Mouse (Mus musculus): ENCODE data around the gene Zfp607b.

Gene Zfp607b

DNA sequence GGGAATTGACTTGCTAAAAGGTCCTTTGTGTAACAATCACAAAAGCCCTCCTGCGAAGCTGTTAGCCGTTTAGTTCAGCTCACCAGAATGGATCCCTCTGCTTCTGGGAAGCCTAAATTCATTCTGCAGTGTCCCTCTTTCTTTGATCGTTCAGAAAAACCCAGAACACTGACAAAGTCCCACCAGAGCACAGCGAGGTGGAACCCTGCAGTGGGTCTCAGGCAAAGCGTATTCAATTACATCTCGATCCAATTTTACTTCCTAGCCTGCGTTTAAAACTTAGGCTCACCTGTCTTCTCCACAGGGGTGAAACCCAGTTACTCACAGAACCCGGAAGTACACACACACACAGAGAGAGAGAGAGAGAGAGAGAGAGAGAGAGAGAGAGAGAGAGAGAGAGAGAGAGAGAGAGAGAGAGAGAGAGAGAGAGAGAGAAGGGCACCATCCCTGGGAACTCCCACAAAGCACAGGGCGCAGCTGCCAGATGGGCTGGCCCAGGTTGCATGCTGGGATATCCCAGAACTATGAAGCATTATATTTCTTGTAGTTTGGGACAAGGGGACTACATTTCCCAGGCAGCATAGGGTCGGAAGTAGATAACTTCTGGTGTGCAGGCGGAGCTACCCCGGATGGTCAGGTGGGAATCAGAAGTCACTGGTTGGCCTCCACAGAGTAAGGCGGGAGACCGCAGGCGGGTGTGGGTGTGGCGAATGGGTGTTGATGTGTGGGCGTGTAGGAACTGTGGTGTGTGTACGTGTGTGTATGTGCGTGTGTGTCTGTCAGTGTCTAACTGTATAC is at the start of gene Zfp607b:
Gene Zfp607b, plus strand, starts transcription at position 526 of the 798 bp plus-strand sequence.
- peak; percentile 95 to 97 for DNase-seq (ENCODE audit: inconsistent age in 2 of 2, low spot score in 1 of 2)

DNA sequence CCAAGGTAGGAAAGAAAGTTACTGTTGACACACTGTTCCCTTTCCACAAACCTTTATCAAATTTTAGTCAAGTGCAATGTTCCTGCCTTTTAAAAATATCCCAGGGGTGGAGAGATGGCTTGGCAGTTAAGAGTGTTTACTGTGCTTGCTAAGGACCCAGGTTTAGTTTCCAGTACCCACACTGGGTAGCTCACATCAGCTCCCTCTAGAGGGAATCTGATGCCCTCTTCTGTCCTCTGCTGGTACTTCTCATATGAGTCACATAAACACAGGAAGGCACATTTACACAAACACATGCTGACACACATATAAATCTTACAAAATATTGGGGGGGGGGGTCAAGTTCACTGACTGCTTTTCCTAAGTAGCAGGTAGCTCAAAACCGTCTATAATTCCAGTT is 44.7 kb upstream of the Zfp607b start:
- no peak for DNase-seq (ENCODE audit: inconsistent age in 2 of 2, low spot score in 1 of 2)

DNA sequence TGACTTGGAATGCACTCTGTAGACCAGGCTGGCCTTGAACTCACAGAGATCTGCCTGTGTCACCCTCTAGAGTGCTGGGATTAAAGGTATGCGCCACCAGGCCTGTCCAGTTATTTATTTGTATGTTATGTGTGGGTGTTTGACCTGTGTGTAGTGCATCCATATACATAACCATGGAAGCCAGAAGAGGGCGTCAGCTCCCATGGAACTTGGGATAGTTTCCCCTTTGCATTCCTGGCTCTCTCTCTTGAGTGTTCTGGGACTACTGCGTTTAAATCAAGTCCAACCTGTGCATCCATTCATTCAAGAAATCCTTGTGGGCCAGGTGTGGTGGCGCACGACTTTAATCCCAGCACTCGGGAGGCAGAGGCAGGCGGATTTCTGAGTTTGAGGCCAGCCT is 42.6 kb upstream of the Zfp607b start:
- DNase-seq (ENCODE audit: inconsistent age in 2 of 2, low spot score in 1 of 2), result no peak

DNA sequence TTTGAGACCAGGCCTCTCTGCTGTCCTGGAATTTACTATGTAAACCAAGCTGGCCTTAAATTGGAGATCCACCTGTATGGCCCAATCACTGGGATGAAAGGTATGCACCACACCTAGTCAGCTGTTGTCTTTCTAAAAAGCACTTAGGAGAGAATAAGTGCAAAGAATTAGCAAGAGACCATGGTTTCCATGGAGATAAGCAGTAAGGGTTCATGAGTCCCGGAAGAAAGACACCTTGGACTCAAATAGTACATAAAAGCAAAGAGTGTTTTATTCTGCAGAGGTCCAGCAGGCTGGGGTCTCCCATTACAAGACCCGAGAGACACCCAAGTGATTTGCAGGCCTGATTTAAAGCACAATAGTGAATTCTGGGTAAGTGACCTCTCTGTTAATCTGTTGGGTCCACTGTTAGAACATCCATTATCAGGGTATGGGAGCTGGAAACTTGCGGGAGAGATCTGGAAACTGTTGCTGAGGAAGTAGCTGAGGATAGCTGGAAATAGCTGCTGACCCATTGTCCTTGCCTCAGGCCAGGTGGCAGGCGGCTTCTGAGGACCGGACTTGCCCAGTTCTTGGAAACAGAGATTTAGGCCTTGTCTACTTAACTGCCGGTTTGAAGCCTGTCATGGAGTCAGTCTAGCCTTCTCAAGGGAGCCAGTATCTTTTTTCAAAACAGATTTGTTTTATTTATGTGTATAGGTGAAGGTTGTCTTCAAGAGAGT is 41.7 kb upstream of the Zfp607b start:
- DNase-seq (ENCODE audit: inconsistent age in 2 of 2, low spot score in 1 of 2), result no peak

DNA sequence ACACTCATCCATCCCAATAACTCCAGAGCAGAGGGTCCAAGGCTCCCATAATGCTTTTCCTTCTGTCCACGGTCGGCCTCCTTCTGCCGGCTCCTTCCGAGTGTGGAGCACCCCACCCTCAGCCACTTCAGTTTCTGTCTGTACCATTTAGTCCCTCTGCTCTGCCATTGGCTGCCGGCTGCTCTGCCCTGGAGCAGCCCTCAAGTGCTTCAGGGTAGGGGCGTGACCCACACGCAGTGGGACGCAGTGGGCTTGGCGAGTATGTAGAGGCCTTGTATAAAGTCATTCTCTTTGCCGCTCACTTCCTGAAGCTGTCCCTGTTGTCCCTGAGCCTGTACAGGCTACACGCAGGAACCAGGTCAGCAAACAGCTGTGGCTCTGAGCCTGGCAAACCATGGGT is 39.4 kb upstream of the Zfp607b start:
- DNase-seq (ENCODE audit: inconsistent age in 2 of 2, low spot score in 1 of 2), result no peak

DNA sequence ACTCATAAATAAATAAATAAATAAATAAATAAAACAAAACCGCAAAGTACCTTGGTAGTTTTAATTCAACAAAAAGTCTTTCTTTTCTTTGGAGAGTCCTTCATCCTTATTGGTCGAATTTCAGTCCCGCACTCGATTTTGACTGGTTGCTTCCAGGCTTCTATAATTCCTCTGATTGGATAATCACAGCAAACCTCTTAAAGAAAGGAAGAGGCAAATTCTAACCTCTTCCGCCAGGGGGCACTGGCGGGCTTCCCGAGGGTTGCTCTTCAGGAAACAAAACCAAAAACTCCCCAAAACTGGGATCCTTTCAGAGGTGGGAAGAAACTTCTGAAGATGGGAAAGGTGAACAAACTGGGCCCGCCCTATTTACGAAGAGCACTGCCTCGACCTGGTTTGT is 38.2 kb upstream of the Zfp607b start:
- DNase-seq (ENCODE audit: inconsistent age in 2 of 2, low spot score in 1 of 2), result peak; percentile 72 to 88

DNA sequence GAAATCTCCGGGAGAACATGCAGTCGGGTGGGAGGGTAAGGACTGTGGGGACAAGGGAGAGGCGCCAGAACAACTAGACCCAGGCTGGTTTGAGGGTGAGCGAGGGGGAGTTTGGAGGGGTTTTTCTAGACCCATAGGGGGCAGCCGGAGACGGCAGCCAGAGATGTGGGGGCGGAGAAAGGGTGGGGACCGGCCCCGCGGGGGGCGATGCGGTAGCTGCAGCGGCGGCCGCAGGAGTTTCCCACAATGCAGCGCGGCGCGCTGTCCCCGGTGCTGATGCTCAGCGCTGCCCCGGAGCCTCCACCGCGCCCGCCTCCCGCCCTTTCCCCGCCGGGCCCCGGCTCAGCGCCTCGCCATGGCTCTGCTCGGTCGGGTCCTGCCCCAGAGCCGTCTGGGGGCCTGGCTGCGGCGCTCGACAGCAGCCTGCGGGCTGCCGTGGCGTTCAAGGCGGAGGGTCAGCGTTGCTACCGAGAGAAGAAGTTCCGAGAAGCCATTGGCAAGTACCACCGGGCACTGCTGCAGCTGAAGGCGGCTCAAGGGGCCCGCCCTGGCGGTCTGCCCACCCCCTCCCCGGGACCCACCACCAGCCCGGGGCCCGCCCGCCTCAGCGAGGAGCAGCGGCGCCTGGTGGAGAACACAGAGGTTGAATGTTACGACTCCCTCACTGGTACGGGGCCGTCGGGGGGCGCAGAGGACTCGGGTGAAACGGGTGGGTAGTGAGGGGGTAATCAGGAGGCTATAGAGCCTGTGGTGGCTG is 35.3 kb upstream of the Zfp607b start, which contains the start of gene Ttc9b:
Gene Ttc9b, plus strand, starts transcription at position 235 of the 757 bp plus-strand sequence.
- peak; percentile 31 to 68 for DNase-seq (ENCODE audit: inconsistent age in 2 of 2, low spot score in 1 of 2)

DNA sequence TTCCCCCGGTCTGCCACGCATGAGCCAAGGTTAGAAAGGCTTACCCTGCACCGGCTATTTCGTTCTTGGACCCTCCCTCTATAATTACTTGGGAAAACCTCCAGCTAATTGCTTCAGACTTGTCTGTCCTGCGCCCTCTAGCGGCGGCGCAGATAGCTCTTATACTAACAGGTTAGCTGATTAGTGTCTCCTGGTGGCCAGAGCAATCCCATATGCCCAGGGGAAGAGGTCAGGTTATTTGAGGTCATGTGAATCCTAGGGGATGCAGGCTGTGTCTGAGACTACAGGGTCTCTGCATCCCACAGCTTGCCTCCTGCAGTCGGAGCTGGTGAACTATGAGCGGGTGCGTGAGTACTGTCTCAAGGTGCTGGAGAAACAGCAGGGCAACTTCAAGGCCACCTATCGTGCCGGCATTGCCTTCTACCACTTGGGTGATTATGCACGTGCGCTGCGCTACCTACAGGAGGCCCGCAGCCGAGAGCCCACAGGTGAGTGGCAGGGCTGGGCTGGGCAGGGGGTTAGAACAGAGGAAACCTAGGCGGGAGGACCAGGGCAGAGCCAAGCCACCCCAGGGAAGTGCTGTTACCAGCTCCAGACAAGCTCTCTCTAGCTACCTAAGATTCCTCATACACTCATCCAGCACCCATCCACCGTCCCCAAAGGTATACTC is 34.4 kb upstream of the Zfp607b start:
- DNase-seq (ENCODE audit: inconsistent age in 2 of 2, low spot score in 1 of 2), result peak in 1 of 2 experiments; percentile 72

DNA sequence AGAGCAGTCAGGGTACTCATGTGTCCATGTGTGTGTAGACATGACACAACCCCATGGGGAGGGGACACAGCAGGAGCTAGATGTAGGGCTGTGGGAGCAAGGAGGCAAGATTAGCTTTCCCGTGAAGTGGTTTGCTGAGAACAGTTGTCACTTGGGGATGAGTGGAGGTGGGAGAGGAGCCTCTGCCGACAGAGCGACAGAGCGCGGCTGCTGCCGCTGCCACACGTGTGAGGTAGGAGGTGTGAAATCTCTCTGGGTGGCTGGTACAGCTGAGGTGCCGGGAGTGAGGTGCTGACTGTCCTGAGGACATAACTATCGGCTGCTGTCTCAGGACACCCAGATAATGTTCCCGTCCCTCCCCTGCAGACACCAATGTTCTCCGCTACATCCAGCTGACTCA is 33.6 kb upstream of the Zfp607b start:
- no peak for DNase-seq (ENCODE audit: inconsistent age in 2 of 2, low spot score in 1 of 2)

DNA sequence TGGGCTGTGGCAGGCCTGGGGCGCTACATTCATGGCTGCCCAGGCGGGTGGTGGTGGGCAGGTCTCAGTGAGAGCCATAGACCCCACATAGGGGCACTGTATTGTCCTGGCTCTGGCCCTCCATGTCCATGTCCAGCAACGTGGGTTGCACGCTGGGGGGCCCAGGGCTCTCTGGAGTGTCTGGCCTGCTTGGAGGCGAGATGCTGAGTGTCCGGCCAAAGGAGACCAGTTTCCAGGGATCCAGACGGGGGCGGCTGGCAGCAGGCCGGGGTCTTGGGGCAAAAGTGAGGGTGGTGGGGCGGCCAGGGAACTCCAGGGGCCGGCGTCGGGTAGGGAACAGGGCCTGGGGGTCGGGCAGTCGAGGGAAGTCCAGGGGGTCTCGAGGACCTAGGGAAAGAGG is 32.5 kb upstream of the Zfp607b start:
- no peak for DNase-seq (ENCODE audit: inconsistent age in 2 of 2, low spot score in 1 of 2)

DNA sequence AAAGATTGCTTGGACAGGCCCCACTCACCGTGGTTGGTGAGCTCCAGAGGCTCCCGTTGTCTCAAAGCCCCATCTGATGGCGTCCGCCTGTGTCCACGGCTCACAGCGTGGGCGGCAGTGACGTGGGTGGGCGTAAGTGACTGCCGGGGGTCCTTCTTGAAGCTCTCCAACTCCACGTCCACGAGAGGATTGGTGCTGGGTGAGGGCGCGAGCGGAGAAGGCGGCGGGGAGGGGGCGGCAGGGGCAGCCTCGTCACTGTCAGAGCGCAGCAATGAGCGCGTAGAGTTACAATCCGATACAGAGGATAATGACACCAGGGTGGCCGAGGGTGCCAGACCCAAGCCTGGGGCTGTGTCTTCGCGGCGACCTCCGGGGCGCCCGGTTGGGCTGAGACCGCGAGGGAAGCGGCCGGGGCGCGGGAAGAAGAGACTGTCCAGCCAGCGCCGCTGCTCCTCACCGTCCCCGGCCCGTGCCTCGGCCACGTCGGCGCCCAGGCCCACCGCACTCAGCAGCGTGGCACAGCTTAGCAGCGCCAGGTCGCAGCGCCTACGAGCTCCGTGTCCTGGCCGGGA is 31.2 kb upstream of the Zfp607b start:
- no peak for DNase-seq (ENCODE audit: inconsistent age in 2 of 2, low spot score in 1 of 2)

DNA sequence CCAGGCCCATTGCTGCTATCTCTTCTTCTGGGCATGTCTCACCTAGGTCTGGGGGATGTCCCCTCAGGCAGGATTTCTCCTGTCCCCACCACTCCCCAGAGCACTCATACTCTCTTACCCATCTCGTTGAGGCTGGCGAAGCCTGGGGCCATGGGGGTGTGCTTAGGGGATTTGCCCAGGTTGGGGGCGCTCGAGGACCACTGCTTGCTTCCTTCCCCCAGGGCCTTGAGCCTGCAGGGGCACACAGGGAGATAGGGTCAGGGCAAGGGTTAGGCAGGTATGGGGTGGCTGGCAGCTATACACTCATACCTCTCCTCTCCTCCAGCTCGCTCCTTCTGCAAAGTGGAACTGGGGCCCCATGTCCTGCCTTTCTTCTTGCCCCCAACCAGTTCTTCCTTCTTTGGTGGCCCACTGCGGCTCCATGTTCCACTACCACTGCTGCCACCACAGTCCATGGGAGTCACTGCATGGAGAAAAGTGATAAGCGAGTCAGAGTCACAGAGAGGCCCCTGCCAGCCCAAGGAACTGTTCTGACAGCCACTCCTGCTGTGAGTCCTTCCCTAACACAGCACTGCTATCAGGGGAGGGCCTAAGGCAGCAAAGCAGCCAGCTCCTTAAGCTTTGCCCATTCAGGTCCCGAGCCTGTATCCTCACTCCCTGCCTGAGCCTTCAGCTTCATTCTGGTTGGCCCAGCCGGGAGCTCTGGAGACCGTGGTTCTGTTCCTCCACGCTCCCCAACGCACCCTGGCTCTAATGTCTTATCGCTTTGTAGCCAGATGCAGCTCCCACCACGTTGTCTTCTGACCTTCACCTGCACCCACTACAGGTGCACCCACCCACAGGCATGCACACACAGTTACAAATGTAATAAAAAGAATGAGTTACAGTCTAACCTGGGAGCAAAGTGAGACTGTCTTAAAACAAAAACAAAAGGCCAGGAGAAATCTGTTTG is 30.2 kb upstream of the Zfp607b start:
- no peak for DNase-seq (ENCODE audit: inconsistent age in 2 of 2, low spot score in 1 of 2)

DNA sequence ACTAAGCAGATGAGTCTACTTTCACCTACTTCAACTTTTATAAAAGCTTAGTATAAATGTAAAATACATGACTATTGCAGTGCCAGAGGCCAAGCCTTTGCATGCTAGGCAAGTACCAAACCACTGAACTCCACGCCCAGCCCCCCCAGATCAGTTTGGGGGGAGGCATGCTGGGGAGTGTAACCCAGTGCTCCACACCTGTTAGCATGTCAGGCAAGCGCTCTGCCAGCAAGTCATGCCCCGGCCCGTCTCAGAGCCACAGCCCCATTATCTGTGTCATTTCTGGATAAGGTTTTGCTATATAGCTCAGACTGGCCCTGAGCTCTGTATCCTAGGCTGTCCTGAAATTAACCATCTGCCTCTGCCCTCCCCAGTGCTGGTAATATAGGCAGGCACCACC is 27.1 kb upstream of the Zfp607b start:
- no peak for DNase-seq (ENCODE audit: inconsistent age in 2 of 2, low spot score in 1 of 2)

DNA sequence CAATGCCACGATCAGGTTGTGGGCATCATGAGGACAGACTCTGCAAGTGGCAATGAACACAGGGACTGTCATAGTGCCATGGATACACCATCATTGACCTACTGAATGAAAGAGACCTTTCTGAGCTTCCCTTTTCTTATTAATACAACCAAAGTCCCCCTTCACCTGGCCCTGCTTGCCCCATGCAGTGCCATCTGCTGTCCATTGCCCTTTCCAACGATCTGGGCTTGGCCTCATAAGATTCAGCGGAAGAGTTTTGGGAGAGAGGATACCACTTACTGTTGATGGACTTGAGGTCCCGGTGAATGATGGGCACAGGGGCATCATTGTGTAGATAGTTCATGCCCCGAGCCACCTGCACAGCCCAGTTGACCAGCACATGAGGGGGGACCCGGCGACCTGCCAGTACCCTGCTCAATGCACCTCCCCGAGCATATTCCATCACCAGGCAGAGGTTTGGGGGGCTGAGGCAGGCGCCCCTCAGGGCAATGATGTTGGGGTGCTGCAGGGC is 16.0 kb upstream of the Zfp607b start:
- no peak for DNase-seq (ENCODE audit: inconsistent age in 2 of 2, low spot score in 1 of 2)

DNA sequence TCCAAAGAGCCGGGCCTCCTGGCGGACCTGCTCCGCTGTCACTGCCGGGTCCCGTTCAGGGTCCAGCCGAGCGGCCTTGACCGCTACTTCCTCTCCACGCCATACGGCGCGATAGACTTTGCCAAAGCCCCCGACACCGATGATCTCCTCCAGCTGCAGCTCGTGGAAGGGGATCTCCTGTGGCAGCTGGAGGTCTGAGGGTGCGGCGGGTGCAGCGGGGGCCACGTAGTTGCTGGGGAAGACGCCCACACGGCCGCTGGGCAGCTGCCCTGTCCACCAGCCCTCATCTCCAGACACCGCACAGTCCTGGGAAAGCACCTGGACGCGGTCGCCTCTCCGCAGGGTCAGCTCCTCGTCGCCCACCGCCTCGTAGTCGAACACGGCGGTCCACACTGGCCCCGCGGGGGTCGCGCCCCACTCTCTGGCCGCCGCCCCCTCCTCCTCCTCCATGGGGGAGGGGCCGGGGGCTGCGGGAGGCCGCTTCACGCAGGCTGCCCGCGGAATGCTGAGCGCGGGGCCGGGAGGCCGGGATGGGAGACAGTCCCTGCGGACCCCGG is 15.5 kb upstream of the Zfp607b start:
- peak; percentile 42 to 70 for DNase-seq (ENCODE audit: inconsistent age in 2 of 2, low spot score in 1 of 2)

DNA sequence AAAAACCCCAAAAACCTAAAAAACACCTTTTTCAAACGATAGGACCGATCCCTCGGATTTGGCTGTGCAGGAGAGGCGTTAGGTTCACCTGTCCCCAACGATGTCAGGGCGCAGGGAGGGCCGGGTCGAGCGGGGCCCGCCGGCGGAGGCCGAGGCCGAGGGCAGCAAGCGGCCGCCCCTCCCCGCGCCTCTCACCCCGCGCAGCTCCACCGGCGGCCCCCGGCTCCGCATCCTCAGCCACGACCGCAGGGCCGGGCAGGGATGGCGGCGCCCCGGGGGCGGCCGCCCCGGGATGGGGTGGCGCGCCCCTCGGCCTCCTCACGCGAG is 15.0 kb upstream of the Zfp607b start:
- DNase-seq (ENCODE audit: inconsistent age in 2 of 2, low spot score in 1 of 2), result no peak

DNA sequence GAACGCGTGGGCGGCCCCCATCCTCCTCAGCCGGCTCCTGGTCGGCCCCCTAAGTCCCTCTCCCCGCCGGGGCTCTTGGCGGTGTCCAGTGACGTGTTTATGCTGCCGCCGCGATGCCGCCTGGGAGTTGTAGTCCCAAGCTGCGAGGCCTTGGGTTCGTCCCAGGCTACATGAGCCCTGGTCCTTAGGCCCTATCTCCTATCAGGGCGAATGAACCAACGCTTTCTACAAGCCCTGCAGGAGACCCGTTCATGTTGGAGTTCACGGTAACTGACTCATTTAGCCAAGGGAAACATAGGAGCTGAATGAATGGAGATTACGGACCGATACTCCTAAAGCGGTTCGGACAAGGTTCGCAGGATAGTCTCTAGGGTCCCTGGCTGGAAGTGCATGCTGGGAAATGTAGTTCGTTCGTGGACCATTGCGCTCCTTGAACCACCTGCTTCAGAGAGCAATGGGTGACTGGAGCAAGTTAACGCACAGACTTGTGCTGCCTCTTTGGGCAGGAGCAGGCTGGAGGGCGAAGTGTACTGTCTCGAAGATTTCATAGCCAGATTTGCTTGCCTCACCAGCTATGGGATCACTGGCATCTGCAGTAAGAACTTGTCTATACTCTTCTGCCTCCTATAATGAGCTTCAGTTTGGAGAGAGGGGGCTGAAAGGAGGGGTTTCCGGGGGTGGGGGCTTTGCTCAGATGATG is 14.5 kb upstream of the Zfp607b start, which contains the start of gene Map3k10:
Gene Map3k10, minus strand, starts transcription at position 77 of the 700 bp plus-strand sequence.
- DNase-seq (ENCODE audit: inconsistent age in 2 of 2, low spot score in 1 of 2), result peak; percentile 94 to 99

DNA sequence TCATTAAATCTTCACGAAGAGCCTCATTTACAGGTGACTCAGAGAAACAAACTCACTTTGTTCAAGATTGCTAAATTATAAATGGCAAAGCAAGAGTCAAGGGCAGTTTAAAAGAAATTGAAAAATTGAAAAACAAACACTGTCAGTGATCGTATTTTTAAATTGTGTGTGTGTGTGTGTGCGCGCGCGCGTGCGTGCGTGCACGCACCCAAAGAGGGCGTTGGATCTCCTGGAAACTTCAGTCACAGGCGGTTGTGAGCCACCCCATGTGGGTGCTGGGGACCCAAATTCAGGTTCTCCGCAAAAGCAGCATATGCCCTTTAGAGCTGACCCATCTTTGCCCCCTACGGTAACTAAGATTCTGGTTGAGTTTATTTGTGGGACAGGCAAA is 13.9 kb upstream of the Zfp607b start:
- DNase-seq (ENCODE audit: inconsistent age in 2 of 2, low spot score in 1 of 2), result no peak

DNA sequence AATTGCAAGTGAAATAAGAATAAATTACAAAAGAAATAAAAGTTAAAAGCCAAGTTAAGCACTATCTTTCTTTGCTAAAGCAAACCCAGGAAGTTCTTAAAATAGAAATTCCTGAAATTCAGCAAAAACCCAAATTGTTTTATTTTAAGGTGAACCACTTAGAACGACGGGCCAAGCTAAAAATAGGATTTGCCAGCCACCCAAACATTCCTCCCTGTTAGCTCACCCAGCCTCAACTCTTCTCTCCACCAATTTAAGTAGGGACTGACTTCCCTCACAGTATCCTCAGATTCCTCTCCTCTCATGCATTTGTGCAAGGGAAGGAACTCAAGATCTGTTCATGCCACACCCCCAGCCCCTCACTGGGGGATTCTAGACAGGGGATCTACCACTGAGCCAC is 5.9 kb upstream of the Zfp607b start:
- no peak for DNase-seq (ENCODE audit: inconsistent age in 2 of 2, low spot score in 1 of 2)
